Mouse (Mus musculus) neutrophil, adult 83 days (primary cell): Measurements from ENCODE around the gene Lrit3. TPM values are rescaled to one million over a fixed set of nuclear protein-coding genes. Genes with fewer than 3 reads are reported as not detected.

Experiments
- total RNA-seq, 2 experiments: library from RNA; stranded (reverse); gene quantifications; one replicate each; pipeline ENCODE4 v1.2.4; 2023

The Lrit3 gene
- total RNA-seq = not detected

GRCm38 (mm10) chr3:129803765-129804164 is at the start of gene Lrit3:
TSS of gene Lrit3 (minus strand) at chr3:129804030.

GRCm38 (mm10) chr3:129835388-129835934 is 31.6 kb upstream of the Lrit3 start, which contains the start of gene Cfi:
TSS of gene Cfi (plus strand) at chr3:129835884.

GRCm38 (mm10) chr3:129831035-129831568 is 27.3 kb upstream of the Lrit3 start, which contains the start of gene Gar1:
TSS of gene Gar1 (minus strand) at chr3:129831396.

GRCm38 (mm10) chr3:129822206-129822775 is 18.5 kb upstream of the Lrit3 start, which contains the start of gene Rrh:
TSS of gene Rrh (minus strand) at chr3:129822587.

GRCm38 (mm10) chr3:129754650-129755604 is 48.9 kb downstream of the Lrit3 start, which contains the start of gene Egf:
TSS of gene Egf (minus strand) at chr3:129755316.

Other genes starting within 250 kb of the Lrit3 start
- gene Egf, start 48.7 kb downstream of the Lrit3 start, total RNA-seq = under 1 TPM; 0.33 to 0.96 TPM
- under 1 TPM in 1 of 2 experiments, not detected in 1; 0.22 TPM for gene Rrh, start 18.6 kb upstream of the Lrit3 start, total RNA-seq
- 10 to 100 TPM; 24.3 to 27.6 TPM for gene Gar1, start 27.4 kb upstream of the Lrit3 start, total RNA-seq
- gene Cfi, start 31.9 kb upstream of the Lrit3 start, total RNA-seq = not detected
- gene Pla2g12a, start 74.6 kb upstream of the Lrit3 start, total RNA-seq = 10 to 100 TPM in 1 of 2 experiments, 1 to 10 TPM in 1; 9.8 to 10.6 TPM
- 10 to 100 TPM in 1 of 2 experiments, 1 to 10 TPM in 1; 9.2 to 10.1 TPM for gene Casp6, start 97.4 kb upstream of the Lrit3 start, total RNA-seq
- gene Mcub, start 166.2 kb upstream of the Lrit3 start, total RNA-seq = 10 to 100 TPM; 30.8 to 32.2 TPM